Mouse (Mus musculus): ENCODE results near the gene Tbxas1.

The Tbxas1 gene

GRCm38 (mm10) chr6:38900479-38901126, 25.4 kb downstream of the Tbxas1 start:
- DNase-seq = no peak

DNA sequence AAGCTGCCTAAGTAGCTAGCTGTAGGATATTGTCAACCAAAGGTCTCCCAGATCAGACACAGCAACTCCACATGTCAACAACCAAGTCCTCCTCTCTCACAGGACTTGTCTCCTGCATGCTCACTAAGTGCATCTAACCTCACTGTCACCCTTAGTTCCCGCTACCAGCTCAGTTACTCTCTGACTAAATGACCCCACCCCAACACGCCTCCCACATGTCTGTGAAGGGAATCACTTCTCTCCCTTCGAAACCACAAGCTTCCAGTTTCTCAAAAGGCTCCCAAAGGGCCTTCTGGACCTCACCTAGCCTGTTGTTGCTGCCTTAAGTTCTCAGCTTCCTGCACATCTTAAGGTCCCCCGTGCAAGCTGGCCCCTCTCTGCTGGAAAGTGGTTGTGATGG, 25.9 kb downstream of the Tbxas1 start:
- DNase-seq = no peak

- no peak for DNase-seq
Observed at GRCm38 (mm10) chr6:38901636-38902035, 26.4 kb downstream of the Tbxas1 start.

GRCm38 (mm10) chr6:38902820-38903439, 27.7 kb downstream of the Tbxas1 start:
- peak in 1 of 2 experiments; percentile 62 for DNase-seq

- DNase-seq = no peak
Observed at GRCm38 (mm10) chr6:38906005-38906404, 30.8 kb downstream of the Tbxas1 start.

DNA sequence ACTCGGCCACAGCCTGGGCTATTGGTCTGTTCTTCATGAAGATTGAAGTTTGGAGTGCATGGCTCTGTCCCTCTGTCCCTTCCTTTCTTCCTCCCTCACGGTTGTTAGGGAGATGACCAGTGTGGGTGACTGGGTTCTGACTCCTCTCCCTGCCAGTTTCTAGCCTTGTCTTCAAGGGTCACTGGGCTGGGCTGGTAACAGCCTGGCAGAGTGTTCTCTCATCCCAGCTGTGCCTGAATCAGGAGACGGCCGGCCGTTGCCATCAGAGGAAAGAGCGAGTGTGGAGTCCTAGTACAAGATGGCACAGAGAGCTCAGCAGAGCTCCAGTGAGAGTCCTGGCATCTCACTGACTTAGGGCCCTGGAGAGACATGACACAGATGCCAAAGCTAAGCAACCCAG, 33.2 kb downstream of the Tbxas1 start:
- DNase-seq = peak in 1 of 2 experiments; percentile 72

GRCm38 (mm10) chr6:38910828-38911559, 35.8 kb downstream of the Tbxas1 start:
- peak; percentile 79 to 81 for DNase-seq

- DNase-seq = no peak
Observed at GRCm38 (mm10) chr6:38912121-38912660, 37.0 kb downstream of the Tbxas1 start.

- no peak for DNase-seq
Observed at GRCm38 (mm10) chr6:38912845-38913244, 37.6 kb downstream of the Tbxas1 start.

DNA sequence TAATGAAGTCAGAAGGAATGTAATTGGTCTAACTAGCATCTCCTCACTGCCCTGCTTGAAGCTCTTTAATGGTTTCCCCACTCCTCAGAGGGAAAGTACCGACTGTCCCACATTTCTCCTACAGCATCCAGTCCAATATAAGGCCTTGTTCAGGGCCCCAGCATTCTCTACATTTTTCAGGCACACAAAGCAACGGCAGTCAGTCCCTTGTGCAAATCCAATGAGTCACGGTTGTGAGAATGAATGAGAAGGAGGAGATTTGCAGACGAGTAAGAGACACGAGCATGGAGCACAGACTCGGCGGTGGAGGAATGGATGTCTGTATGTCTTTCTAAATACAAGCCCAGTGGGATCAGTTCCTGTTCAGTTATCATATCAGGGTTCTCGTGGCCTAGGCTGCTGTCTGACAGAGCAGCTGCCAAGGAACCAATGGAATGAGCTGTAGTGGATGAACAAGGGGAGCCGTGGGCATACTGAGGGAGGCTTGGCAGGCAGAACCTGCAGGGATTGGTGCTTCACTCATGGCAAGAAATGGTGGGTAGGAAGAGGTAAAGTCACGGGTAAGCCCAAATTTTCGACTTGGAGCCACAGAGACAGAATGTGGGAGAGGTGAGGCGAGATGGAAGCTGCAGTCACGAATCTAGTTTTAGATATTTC, 38.3 kb downstream of the Tbxas1 start:
- no peak for DNase-seq

- DNase-seq = no peak
Observed at GRCm38 (mm10) chr6:38914181-38914580, 39.0 kb downstream of the Tbxas1 start.

DNA sequence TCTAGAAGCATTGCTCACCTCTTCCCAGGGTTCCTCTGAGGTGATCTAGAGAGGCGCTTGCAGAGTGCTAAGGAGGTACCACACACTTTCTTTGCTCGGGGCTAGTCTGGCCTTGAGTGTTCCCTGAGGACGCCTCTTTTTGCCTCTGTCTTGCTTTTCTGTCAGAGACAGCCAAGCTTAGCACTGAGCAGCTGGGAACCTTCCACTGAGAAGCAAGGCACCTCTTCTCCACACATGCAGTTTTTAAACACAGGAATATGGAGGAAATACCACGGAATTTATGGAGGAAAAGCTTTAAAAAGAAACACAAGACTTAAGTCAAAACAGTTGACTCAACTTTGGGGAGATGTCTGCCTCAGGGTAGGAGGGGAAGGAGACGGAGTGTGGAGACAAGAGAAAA, 40.6 kb downstream of the Tbxas1 start:
- DNase-seq = no peak

DNA sequence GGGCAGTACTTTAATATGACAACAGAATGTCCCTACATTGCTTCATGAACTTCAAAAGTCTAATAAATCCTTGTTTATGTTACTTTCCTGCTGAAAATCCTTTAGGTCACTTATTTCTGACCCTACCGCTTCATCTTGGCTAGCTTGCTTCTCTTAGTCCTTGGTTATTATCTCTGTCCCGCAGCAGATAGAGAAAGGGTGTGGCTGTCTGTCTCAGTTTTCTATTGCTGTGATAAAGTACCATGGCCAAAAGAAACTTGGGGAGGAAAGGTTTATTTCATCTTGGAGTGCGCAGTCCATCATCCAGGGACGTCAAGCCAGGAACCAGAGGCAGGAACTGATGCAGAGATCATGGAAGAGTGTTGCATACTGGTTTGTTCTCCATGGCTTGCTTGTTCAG, 41.4 kb downstream of the Tbxas1 start:
- DNase-seq = no peak

DNA sequence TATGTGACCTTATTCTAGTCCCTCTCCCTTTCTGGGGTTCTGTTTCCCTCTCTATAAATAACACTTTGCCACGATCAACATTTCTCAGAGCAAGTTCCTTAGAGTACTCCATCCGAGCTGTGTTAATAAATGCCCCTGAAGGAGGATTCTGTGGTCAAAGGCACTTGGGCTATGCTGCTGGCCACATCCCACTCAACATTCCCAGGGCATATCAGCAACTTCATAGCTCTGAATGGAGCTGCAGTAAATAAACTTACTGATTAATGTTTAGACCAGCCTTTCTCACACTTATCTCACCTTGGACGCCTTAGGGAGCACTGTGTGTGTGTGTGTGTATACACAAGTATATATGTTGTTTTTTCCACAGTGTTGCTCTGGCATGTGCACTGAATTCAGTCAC, 42.2 kb downstream of the Tbxas1 start:
- no peak for DNase-seq

DNA sequence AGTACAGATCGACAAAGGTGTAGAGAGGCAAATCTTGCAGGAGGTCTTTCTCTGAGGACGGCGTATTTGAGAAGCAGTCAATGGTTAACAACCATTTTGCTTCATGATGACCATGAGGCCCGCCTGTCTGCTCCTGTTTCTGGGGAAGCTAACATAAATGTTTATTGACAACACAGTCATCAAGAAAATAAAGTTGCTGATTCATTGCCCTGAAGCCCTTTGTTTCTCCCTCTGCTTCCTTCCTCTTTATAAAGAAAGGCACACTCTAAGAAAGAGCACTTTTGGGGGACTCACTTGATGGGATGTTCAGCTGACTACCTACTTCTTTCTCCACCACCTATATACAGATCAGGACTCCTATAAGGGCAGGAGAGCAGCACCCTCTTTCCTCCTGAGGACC, 43.5 kb downstream of the Tbxas1 start:
- DNase-seq = no peak

DNA sequence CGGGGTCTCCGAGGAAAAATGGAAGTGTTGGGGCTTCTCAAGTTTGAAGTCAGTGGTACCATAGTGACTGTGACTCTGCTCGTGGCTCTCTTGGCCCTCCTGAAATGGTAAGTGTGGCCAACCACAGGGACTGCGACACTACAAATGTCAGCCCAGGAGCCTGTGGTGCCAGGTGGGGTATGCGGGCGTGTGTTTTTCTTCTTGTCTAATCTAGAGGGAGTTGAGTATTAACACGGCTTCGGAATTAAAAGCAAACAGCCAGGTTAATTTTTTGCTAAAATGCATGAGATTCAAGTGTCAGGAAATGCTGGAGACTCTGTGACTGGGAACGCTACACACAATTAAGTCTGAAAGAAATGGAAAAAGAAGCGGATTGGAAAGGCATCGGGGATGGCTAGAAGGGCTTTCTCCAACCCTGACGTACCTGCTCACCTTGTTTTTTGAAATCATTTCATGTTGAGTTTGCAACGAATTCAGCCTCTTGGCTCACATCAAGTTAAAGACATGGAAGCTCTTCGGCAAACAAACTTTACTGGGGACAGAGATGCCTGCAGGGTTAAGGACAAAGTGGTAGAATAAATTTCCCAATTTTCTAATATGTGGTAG, 44.0 kb downstream of the Tbxas1 start:
- peak; percentile 74 to 87 for DNase-seq

GRCm38 (mm10) chr6:38920141-38920540, 44.9 kb downstream of the Tbxas1 start:
- DNase-seq = no peak

DNA sequence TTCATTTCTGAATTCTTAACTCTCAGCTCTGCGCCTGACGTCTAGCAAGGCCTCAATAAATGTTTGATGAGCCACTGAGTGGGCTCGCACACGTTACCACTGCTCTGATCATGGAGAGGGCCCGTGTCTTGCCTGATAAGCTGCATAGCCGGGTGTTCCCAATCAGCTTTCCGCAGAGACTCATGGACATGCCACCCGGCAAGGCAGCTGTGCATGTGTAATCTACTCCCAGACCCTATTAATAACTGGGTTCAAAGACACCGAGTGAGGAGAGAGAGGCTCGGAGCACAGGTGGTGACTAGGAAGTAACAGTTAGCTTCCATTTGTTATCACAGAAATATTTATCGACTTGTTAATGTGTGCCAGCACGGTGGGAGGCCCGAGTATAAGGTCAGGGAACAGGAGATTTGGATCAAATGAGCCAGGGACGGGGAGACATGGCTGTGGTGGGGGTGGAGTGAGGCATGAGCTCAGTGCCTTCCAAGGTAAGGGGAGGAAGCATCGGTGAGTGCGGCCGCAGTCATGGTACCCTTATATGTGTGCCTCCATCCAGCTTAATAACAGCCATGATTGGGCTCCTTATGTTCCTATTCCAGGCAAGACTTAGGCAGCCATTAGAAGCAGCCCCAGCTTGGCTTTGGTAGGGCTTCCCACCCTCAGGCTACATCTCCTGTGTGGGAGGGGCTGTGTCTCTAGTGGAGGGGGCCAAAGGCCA, 46.0 kb downstream of the Tbxas1 start:
- DNase-seq = peak in 1 of 2 experiments; percentile 57

DNA sequence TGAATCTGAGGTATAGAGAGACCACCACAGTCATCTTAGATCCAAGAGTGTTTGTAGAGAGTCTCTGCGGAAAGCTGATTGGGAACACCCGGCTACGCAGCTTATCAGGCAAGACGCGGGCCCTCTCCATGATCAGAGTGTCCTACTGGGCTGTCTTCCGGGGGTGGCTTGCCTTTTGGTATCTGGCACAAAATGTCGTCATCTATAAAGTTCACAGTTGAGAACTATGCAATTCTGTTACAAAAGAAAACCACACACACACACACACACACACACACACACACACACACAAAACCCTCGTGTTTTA, 46.6 kb downstream of the Tbxas1 start:
- DNase-seq = no peak

GRCm38 (mm10) chr6:38922517-38922916, 47.3 kb downstream of the Tbxas1 start:
- DNase-seq = no peak

DNA sequence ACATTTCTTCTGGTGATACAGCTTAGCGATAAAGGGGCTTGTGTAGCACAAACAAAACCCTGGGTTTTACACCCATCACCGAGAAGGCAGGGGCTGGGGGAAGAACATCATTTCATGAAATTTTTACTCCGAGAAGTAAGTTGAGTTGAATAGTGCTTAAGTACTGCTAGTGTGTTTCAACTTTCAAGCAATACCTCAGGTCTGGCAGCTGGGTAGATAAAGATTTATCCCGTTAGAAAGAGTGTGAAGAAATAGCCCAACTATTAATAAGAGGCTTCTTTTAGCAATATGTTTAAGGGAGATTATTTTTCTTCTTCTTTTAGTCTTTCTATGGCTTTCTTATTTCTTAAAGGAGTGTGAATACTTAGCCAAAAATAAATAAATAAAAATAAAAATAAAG, 48.2 kb downstream of the Tbxas1 start:
- no peak for DNase-seq
